ENCODE assay signal across 9 mouse cellular contexts in the genomic region with DNA sequence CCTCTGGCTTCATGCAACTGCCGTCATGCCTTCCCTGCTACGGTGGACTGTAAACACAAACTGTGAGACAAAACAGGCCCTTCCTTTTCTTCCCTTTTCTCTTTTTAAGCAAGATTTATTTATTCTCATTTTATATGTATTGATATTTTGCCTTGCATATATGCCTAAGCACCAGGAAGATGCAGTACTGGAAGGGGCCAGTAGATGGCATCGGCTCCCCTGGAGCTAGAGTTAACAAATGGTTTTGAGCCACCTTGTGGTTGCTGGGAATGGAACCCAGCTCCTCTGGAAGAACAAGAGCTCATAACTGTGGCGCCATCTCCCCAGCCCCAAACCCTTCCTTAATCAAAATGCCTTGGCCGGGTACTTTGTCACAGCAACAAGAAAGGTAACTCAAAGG. TPM values are rescaled to one million over a fixed set of nuclear protein-coding genes. Genes with fewer than 3 reads are reported as not detected.
DNase-seq lines count a peak whose midpoint lies in the region; ATAC-seq and TF ChIP-seq lines count a peak whose summit lies in the region.
"Had no signal": no experiment of that assay in that cellular context is flagged by ENCODE, and none has a peak within 500 bp of the region (broad histone marks: within the 10 kb centered on the region; RNA-seq: fewer than 3 reads in every experiment).

No protein-coding gene starts in this region.

- H3K4me2 ChIP-seq in kidney, embryonic 15.5 days, result no peak overlapping the region
- H3K4me2 ChIP-seq: embryonic facial prominence, embryonic 15.5 days had no signal

- H3K36me3 ChIP-seq in kidney, embryonic 15.5 days, result no peaks in the 10 kb centered on the region
- H3K36me3 ChIP-seq in E14TG2a.4 (ENCODE audit: insufficient read depth, low read length), result no peaks in the 10 kb centered on the region
- H3K36me3 ChIP-seq: embryonic facial prominence, embryonic 15.5 days had no signal

- no peak overlapping the region for H3K9ac ChIP-seq in kidney, embryonic 15.5 days
- H3K9ac ChIP-seq: embryonic facial prominence, embryonic 15.5 days had no signal

- ATAC-seq in kidney, embryonic 15.5 days (replicated peaks; ENCODE audit: low FRiP score), result no peak

- DNase-seq in kidney, adult 9 months, result peak; percentile 28
- peak; percentile 31 for DNase-seq in adipocyte (ENCODE audit: low spot score)
- DNase-seq in large intestine, adult 2 months (ENCODE audit: low read depth, low spot score), result peak; percentile 4
- peak; percentile 55 for DNase-seq in thymus, postnatal 14 days
- no peak for DNase-seq in yolk sac, embryonic 10.5 days (ENCODE audit: low spot score)
- DNase-seq in ovary, postnatal 10 days (ENCODE audit: low spot score), result no peak

- peak; percentile 100 for TF ChIP-seq CTCF in E14TG2a.4 (conservative IDR thresholded peaks at IDR 0.05; ENCODE audit: low read length)

- no peak overlapping the region for H3K4me3 ChIP-seq in kidney, embryonic 15.5 days (replicated peaks)
- no peak overlapping the region for H3K4me3 ChIP-seq in E14TG2a.4 (replicated peaks; ENCODE audit: low read length)
- H3K4me3 ChIP-seq: embryonic facial prominence, embryonic 15.5 days had no signal

- 87% methylated on average over 5 of the region's 5 CpGs for WGBS in kidney, embryonic 15.5 days
- 81% methylated on average over 5 of the region's 5 CpGs for WGBS in large intestine, adult 2 months

- no peak overlapping the region for H3K27ac ChIP-seq in kidney, embryonic 15.5 days
- H3K27ac ChIP-seq: embryonic facial prominence, embryonic 15.5 days had no signal

- no peaks in the 10 kb centered on the region for H3K4me1 ChIP-seq in kidney, embryonic 15.5 days
- H3K4me1 ChIP-seq in E14TG2a.4 (replicated peaks; ENCODE audit: low read depth, low read length), result peaks cover 41% of the 10 kb centered on the region
- H3K4me1 ChIP-seq: embryonic facial prominence, embryonic 15.5 days had no signal

- no peaks in the 10 kb centered on the region for H3K9me3 ChIP-seq in kidney, embryonic 15.5 days (replicated peaks)
- no peaks in the 10 kb centered on the region for H3K9me3 ChIP-seq in E14TG2a.4 (ENCODE audit: low read length)
- H3K9me3 ChIP-seq: embryonic facial prominence, embryonic 15.5 days had no signal

- no peaks in the 10 kb centered on the region for H3K27me3 ChIP-seq in kidney, embryonic 15.5 days
- peaks cover 9% of the 10 kb centered on the region; the same call in 1 of the 2 replicates for H3K27me3 ChIP-seq in E14TG2a.4 (ENCODE audit: insufficient read depth, low read length)
- H3K27me3 ChIP-seq: embryonic facial prominence, embryonic 15.5 days had no signal

RNA-seq across cellular contexts. Expression of gene Pnpla5, which starts 12.5 kb away (rescaled TPM):
- not detected in 2 replicates for polyA plus RNA-seq in kidney, embryonic 15.5 days (2015; fragmentation: Nextera tagmentation; extraction: Ambion mirVana)
- 0.04 TPM in 1 of 2 replicates, not detected in the other for polyA plus RNA-seq in large intestine, adult 2 months (2012; rRNA removed)
- polyA plus RNA-seq: embryonic facial prominence, embryonic 15.5 days had no signal

RNA-seq across cellular contexts. Expression of gene Sult4a1, which starts 29.9 kb away (rescaled TPM):
- polyA plus RNA-seq in kidney, embryonic 15.5 days (2015; fragmentation: Nextera tagmentation; extraction: Ambion mirVana), result 1.1 and 2.4 TPM in 2 replicates
- polyA plus RNA-seq in large intestine, adult 2 months (2012; rRNA removed), result 2.7 TPM in 2 replicates

RNA-seq across cellular contexts. Expression of gene Pnpla3, which starts 32.2 kb away (rescaled TPM):
- 0.45 and 1.1 TPM in 2 replicates for polyA plus RNA-seq in kidney, embryonic 15.5 days (2015; fragmentation: Nextera tagmentation; extraction: Ambion mirVana)
- 8.1 and 17.0 TPM in 2 replicates for polyA plus RNA-seq in large intestine, adult 2 months (2012; rRNA removed)

RNA-seq across cellular contexts. Expression of gene Samm50, which starts 56.6 kb away (rescaled TPM):
- 127 and 132 TPM in 2 replicates for polyA plus RNA-seq in kidney, embryonic 15.5 days (2015; fragmentation: Nextera tagmentation; extraction: Ambion mirVana)
- polyA plus RNA-seq in large intestine, adult 2 months (2012; rRNA removed), result 15.6 and 20.4 TPM in 2 replicates

Comparison
In these comparisons a context has a peak if more than half of its experiments do, and no peak if none do; other contexts are left out.
1. DNase-seq: peak in kidney, adult 9 months (single experiment), adipocyte (single experiment), large intestine, adult 2 months (single experiment) and thymus, postnatal 14 days (single experiment); none in yolk sac, embryonic 10.5 days (single experiment) and ovary, postnatal 10 days (single experiment).